Mouse (Mus musculus): ENCODE measurements around the gene Lrba. TPM values are rescaled to one million over a fixed set of nuclear protein-coding genes. Genes with fewer than 3 reads are reported as not detected.
A peak's percentile ranks its signal among the peaks of the same experiment; 100 is the strongest.

Gene Lrba
- polyA plus RNA-seq, 1 experiment from 2014 or later: 3.2 TPM

DNA sequence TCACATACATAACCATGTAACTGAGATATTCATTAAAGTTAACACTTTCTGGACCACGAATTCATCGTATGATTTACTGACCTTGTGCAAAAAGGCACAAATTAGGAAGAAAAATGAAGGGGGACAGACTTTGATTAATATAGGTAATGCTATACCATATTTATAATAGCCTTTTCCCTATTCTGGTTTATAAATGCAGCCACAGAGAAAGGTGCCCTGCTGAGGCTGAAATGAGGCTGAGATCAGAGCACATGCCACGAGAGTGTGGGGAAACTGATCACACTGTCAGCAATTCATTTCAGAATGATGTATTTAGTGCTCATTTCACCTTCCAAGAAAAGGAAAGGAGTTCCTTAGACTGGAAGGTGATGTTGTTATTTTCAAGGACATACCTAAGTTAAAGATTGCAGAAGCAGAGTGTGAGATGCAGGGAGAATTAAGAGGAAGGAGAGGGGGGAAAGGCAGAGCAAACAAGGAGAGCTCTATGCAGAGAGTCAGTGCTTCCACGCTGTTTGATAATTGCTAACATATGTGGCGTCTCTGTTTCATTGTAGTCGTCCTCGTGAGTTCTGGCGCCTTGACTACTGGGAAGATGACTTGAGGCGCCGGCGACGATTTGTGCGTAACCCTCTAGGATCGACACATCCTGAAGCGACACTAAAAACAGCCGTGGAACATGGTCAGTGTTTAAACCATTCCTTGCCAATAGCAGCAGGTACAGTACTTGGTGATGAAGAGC lies 307.2 kb downstream of the Lrba start:
- Histone ChIP-seq H3K9ac (no peak overlapping the region), H3K27me3 (no peaks in the 10 kb centered on the region), H3K9me3 (no peaks in the 10 kb centered on the region), H3K4me1 (no peaks in the 10 kb centered on the region), H3K27ac (no peak overlapping the region), H3K4me3 (no peak overlapping the region), H3K4me2 (no peak overlapping the region), H3K36me3 (no peaks in the 10 kb centered on the region)
- no peak for ATAC-seq (ENCODE audit: borderline replicate concordance, extremely low read depth, low FRiP score, low TSS enrichment)
- 66% methylated on average over 16 of the region's 16 CpGs for WGBS

DNA sequence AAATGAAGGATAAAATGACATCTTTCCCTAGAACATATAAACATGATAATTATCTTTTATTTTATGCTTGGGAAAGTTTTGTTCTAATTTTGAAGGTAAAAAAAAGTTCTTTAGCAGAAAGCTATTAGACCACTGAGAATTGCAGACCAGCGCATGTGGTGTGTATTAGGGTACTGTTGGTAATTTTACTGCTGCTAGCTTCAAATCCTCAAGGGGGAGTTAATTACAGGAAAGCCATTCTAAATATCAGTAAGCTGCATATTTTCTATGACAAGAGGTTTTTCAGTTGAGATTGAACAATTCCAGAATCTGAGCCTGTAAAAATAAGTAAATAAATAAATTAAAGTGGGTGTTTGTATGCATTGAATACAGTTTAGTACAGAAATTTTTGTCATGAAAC lies 312.3 kb downstream of the Lrba start:
- WGBS: 77% methylated on average over 1 of the region's 1 CpGs
- no peaks in the 10 kb centered on the region for H3K9me3 ChIP-seq
- no peaks in the 10 kb centered on the region for H3K27me3 ChIP-seq
- H3K9ac ChIP-seq: no peak overlapping the region
- no peak overlapping the region for H3K4me2 ChIP-seq
- H3K36me3 ChIP-seq: no peaks in the 10 kb centered on the region
- no peak for ATAC-seq (ENCODE audit: borderline replicate concordance, extremely low read depth, low FRiP score, low TSS enrichment)
- no peaks in the 10 kb centered on the region for H3K4me1 ChIP-seq
- H3K27ac ChIP-seq: no peak overlapping the region
- no peak overlapping the region for H3K4me3 ChIP-seq

DNA sequence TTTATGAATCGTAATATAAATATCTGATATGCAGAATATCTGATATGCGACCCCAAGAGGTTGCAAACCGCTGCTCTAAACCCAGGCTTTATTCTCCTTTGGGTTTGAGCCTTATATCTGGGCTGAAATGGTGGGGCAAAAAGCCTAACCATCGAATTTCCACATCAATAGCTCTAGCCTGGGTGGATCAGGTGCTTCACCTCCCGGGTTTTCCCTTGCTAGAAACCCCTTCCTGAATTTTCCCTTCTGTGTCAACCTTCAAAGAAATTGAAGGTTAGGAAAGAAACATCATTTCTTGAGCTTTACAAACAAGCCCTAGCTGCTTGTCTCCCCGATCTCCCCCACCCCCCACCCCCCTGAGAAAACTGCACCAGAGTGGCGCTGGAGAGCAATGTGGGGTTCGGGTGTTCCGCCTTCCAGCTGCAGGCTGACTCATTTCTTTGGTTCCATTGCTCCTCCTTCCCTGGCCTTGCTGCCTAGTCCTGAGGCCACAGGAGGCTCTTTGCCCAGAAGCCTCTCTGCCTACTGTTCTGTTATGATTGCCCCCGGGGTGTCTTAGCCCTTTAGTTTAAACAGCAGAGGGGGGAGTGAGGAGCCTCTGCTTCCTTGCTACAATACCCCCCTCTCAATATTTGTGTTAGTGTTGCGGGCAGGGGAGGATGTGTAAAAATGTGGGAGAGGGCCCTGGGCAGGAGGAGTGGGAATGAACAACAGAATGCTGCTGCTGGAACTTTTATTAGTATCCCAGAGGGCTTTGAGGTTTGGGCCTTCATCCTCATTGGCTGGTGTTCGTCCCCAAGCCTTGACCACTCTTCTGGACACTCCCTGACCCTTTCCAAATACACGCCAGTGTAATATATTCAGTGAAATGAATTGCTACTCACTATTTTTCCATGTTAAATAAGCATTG lies 314.4 kb downstream of the Lrba start:
- H3K4me3 ChIP-seq: no peak overlapping the region
- no peaks in the 10 kb centered on the region for H3K36me3 ChIP-seq
- H3K27me3 ChIP-seq: no peaks in the 10 kb centered on the region
- H3K27ac ChIP-seq: no peak overlapping the region
- H3K4me2 ChIP-seq: no peak overlapping the region
- H3K9me3 ChIP-seq: no peaks in the 10 kb centered on the region
- no peak for ATAC-seq (ENCODE audit: borderline replicate concordance, extremely low read depth, low FRiP score, low TSS enrichment)
- WGBS: 32% methylated on average over 13 of the region's 13 CpGs
- no peak overlapping the region for H3K9ac ChIP-seq
- no peaks in the 10 kb centered on the region for H3K4me1 ChIP-seq

DNA sequence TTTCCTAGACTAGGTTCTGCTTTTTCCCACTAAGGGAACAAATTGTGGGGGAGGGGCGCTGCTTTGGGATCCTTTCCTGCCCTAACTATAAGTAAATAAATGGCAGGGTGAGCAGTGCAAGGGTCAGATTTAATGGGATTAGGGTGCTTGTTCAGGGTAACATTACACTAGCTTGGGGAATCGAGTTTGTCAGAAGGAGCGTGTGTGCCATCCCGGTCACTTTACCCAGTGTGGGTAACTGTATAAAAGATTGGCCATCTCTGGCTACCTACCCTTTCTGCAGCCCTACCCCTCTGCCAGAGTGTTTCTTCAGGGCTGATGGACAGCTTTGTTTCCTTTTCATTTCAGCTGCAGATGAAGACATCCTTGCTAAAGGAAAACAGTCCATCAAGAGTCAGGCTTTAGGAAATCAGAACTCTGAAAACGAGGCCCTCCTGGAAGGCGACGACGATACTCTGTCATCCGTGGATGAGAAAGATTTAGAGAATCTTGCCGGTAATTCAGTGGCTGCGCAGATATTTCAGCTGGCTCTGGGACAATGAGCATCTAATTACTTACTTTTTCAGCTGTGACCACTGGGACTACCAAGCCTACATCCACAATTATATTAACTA lies 315.2 kb downstream of the Lrba start:
- Histone ChIP-seq H3K4me1 (no peaks in the 10 kb centered on the region), H3K9me3 (no peaks in the 10 kb centered on the region), H3K4me2 (no peak overlapping the region), H3K9ac (no peak overlapping the region), H3K4me3 (no peak overlapping the region), H3K27me3 (peaks cover 1% of the 10 kb centered on the region), H3K27ac (no peak overlapping the region), H3K36me3 (no peaks in the 10 kb centered on the region)
- WGBS: 37% methylated on average over 11 of the region's 11 CpGs
- no peak for ATAC-seq (ENCODE audit: borderline replicate concordance, extremely low read depth, low FRiP score, low TSS enrichment)

DNA sequence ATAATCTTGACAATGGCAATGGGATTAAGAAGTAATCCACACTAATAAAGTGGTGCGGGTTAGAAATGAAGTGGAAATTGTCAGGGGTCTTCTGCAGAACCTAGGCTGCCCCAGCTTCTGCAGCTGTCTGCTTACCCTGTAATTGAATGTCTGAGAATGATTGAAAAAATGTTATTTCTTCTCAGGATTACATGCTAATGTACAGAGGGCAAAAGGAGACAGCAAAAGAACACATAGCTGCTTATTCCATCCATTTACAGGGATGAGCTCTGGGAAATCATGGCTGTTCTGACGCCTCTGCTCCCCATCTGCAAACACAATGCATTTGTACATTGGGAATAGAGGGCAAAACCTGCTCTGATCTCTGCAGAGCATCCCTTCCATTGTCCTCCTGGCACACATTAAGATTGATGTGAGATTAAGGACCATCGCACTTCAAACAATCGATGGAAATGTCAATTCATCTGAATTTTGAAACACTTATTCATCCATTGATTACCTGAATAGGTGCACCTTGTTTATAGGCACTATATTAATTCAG lies 316.7 kb downstream of the Lrba start:
- WGBS: 69% methylated on average over 4 of the region's 4 CpGs
- no peak overlapping the region for H3K4me3 ChIP-seq
- H3K4me2 ChIP-seq: no peak overlapping the region
- H3K9me3 ChIP-seq: no peaks in the 10 kb centered on the region
- peaks cover 3% of the 10 kb centered on the region for H3K4me1 ChIP-seq
- H3K27me3 ChIP-seq: peaks cover 7% of the 10 kb centered on the region
- no peak for ATAC-seq (ENCODE audit: borderline replicate concordance, extremely low read depth, low FRiP score, low TSS enrichment)
- no peak overlapping the region for H3K9ac ChIP-seq
- H3K27ac ChIP-seq: no peak overlapping the region
- H3K36me3 ChIP-seq: no peaks in the 10 kb centered on the region

DNA sequence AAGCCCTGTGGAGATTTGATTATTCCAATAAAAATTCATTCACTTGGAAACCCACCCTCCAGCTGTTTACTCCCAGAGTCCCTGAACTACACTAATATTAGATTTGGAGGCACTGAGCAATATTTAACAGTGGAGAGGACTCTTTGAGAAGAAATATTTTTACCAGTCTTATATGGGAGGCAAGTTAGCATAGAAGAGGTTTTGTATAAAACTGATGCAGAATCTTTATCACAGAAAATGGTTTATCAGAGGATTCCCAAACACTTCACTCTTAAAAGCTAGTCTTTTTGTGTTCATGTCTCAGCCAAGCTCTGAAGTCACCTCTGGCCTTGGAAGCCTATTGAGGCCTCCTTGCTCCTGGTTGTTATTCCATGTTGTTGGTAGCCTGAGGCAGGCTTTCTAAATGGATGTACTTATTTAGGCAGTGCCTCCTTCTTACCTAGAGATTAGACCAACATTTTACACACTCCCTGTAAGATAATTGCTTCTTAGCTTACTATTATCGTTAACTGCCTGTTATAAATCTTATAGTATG lies 317.4 kb downstream of the Lrba start:
- WGBS: 74% methylated on average over 1 of the region's 1 CpGs
- H3K9me3 ChIP-seq: no peaks in the 10 kb centered on the region
- H3K4me1 ChIP-seq: peaks cover 11% of the 10 kb centered on the region
- no peak for ATAC-seq (ENCODE audit: borderline replicate concordance, extremely low read depth, low FRiP score, low TSS enrichment)
- no peak overlapping the region for H3K9ac ChIP-seq
- no peak overlapping the region for H3K4me3 ChIP-seq
- no peak overlapping the region for H3K27ac ChIP-seq
- H3K4me2 ChIP-seq: no peak overlapping the region
- H3K27me3 ChIP-seq: peaks cover 15% of the 10 kb centered on the region
- no peaks in the 10 kb centered on the region for H3K36me3 ChIP-seq

DNA sequence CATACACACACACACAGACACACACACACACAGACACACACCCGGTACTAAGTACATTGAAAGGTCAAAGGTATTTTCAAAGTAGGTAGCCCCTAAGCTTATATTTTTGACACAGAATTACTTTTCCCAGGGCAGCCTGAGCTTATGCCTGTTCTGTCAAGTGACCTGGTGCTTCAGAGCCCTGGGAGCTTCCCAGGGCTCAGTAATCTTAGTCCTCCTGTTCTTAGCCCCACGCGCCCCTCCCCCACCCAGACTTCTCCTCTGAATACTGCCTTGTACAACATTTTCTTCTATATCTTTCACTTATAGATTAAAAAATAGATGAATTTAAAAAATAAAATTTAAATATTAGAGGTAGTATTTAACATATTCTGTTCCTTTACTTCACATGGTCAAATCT lies 320.3 kb downstream of the Lrba start:
- ATAC-seq (ENCODE audit: borderline replicate concordance, extremely low read depth, low FRiP score, low TSS enrichment): no peak
- Histone ChIP-seq H3K4me3 (no peak overlapping the region), H3K4me2 (no peak overlapping the region), H3K9ac (no peak overlapping the region), H3K27me3 (peaks cover 37% of the 10 kb centered on the region), H3K4me1 (peaks cover 23% of the 10 kb centered on the region), H3K27ac (no peak overlapping the region), H3K9me3 (no peaks in the 10 kb centered on the region), H3K36me3 (no peaks in the 10 kb centered on the region)
- WGBS: 47% methylated on average over 3 of the region's 3 CpGs

DNA sequence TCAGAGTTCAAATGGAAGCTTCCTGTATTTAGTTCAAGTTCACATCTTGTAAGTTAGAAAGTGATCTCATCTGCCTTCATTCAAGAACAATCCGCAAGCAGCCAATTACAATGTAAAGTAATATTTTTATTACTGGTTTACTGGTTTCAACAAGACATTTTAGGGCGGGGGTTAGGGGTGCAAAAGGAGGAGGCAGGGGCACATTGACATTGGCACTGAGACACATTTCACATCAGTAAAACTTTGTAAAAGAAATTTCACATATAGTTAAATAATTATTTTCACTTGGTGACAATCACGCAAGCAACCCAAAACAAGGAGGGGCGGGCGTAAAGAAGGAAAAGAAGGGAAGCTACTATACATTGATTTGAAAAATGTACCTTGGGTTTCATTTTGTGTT lies 321.5 kb downstream of the Lrba start:
- 30% methylated on average over 5 of the region's 5 CpGs for WGBS
- peaks cover 23% of the 10 kb centered on the region for H3K4me1 ChIP-seq
- H3K9ac ChIP-seq: no peak overlapping the region
- H3K4me2 ChIP-seq: peak overlapping the region; percentile 77
- H3K9me3 ChIP-seq: no peaks in the 10 kb centered on the region
- H3K4me3 ChIP-seq: peak overlapping the region; percentile 34
- no peaks in the 10 kb centered on the region for H3K36me3 ChIP-seq
- no peak for ATAC-seq (ENCODE audit: borderline replicate concordance, extremely low read depth, low FRiP score, low TSS enrichment)
- H3K27me3 ChIP-seq: peaks cover 48% of the 10 kb centered on the region
- no peak overlapping the region for H3K27ac ChIP-seq

DNA sequence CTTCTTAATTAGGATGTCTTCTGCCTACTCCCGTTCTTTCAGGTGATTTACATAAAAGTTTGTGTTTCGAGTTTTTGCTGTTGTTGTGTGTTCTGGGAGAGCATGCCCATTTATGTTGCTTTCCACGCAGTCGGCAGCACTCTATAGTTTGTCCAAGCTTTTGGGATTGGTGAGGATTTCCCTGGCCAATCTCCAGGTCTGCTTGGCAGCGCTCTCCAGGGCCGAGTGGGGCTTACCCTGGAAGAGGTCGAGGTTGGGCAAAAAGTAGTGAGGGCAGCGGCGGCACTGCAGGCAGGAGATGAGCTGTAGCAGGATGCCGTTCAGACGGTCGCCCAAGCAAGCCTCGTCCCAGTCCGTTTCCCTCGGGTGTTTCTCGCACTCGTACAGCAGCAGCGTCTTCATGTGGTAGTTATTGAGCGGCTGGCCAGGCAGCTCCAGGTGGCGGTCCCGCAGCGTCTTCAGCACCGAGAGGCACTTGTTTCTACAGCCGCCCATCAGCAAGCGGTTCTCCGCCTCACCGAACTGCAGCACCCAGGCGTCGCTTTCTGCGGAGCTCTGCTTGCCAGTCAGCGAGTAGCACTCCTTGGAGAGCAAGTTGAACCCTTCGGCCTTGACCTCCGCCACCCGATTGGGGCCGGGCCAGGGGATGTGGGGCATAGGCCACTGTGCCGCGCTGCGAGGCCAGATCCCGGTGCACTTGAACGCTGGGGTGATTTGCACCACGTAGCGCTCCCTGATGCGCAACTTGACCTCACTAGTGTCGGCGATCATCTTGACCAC lies 322.2 kb downstream of the Lrba start:
- Histone ChIP-seq H3K27me3 (peaks cover 55% of the 10 kb centered on the region), H3K27ac (no peak overlapping the region), H3K4me1 (peaks cover 23% of the 10 kb centered on the region), H3K4me2 (peak overlapping the region; percentile 77), H3K9ac (no peak overlapping the region), H3K9me3 (no peaks in the 10 kb centered on the region), H3K36me3 (no peaks in the 10 kb centered on the region), H3K4me3 (peak overlapping the region; percentile 34)
- ATAC-seq (ENCODE audit: borderline replicate concordance, extremely low read depth, low FRiP score, low TSS enrichment): peak; percentile 39; the same call in 1 of the 2 replicates
- WGBS: 1% methylated on average over 45 of the region's 45 CpGs

DNA sequence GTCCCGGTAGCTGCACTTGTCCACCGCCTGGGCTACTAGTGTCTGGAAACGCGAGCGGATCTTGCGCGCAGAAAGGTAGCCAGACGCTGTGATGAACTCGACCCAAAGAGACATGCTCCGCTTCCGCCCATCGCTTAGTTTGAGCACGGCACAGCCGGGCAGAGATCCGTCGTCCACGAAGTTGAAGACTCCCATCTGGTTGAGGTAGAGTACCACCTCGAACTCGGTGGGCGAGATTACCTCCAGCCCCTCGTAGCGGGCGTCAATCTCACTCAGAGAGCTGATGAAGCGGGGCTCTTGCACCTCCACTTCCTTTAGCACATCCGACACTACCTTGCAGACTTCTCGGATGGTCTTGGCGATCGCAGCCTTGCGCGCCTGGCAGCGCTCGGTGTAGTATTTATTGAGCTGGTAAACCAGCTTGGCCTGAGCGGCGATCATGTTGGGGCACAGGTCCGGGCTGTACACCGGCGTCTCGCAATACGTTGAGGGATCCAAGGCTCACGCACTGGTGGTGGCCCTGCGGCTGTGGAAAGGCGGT lies 322.8 kb downstream of the Lrba start:
- Histone ChIP-seq H3K4me3 (peak overlapping the region; percentile 34), H3K9ac (no peak overlapping the region), H3K4me1 (peaks cover 23% of the 10 kb centered on the region), H3K9me3 (no peaks in the 10 kb centered on the region), H3K36me3 (no peaks in the 10 kb centered on the region), H3K27me3 (peaks cover 60% of the 10 kb centered on the region), H3K4me2 (peak overlapping the region; percentile 77), H3K27ac (no peak overlapping the region)
- no peak; the same call in 1 of the 2 replicates for ATAC-seq (ENCODE audit: borderline replicate concordance, extremely low read depth, low FRiP score, low TSS enrichment)
- 2% methylated on average over 42 of the region's 42 CpGs for WGBS
